Mouse (Mus musculus): ENCODE measurements around the gene Egln2. TPM values are rescaled to one million over a fixed set of nuclear protein-coding genes. Genes with fewer than 3 reads are reported as not detected.

Gene Egln2
- polyA plus RNA-seq, 2 experiments, result 11.7 to 23.3 TPM

GRCm38 (mm10) chr7:27180036-27180435 is 13.4 kb upstream of the Egln2 start:
- Histone ChIP-seq H3K9me3 (ENCODE audit: control insufficient read depth, low read length) (no peaks in the 10 kb centered on the region), H3K4me1 (replicated peaks; ENCODE audit: control insufficient read depth in 2 of 2, insufficient read depth in 2 of 2, low read length in 1 of 2) (peaks cover 10 to 18% of the 10 kb centered on the region in 2 experiments), H3K36me3 (replicated peaks; ENCODE audit: control insufficient read depth, insufficient read depth, low read depth) (no peaks in the 10 kb centered on the region; the same call in none of the 2 replicates), H3K9ac (replicated peaks) (no peak overlapping the region), H3K27ac (no peak overlapping the region), H3K4me2 (ENCODE audit: low read depth) (no peak overlapping the region), H3K27me3 (ENCODE audit: control insufficient read depth, insufficient read depth, low read length) (no peaks in the 10 kb centered on the region), H3K4me3 (ENCODE audit: insufficient read depth in 1 of 2, low read depth in 2 of 2, low read length in 2 of 2) (no peak overlapping the region)
- no peak for TF ChIP-seq CTCF (IDR thresholded peaks at IDR 0.05; ENCODE audit: low read depth)
- no peak for TF ChIP-seq EP300 (IDR thresholded peaks at IDR 0.05; ENCODE audit: low read depth)
- DNase-seq (ENCODE audit: low read depth in 3 of 3, low spot score in 3 of 3), result no peak
- no peak for ATAC-seq (ENCODE audit: insufficient read depth)
- WGBS (ENCODE audit: insufficient replicate concordance), result 65% methylated on average over 5 of the region's 5 CpGs

- 42% methylated on average over 16 of the region's 16 CpGs for WGBS (ENCODE audit: insufficient replicate concordance)
These were observed 12.8 kb upstream of the Egln2 start for GRCm38 (mm10) chr7:27179217-27179918.

GRCm38 (mm10) chr7:27178324-27179216 is 12.0 kb upstream of the Egln2 start, which contains the start of gene Rab4b:
Gene Rab4b (minus strand): TSS chr7:27178896.
- H3K4me2 ChIP-seq (ENCODE audit: low read depth), result peak within 1 kb of the TSS; percentile 73
- H3K36me3 ChIP-seq (replicated peaks; ENCODE audit: control insufficient read depth, insufficient read depth, low read depth), result no peaks in the 10 kb centered on the region; the same call in 1 of the 2 replicates
- H3K27ac ChIP-seq, result peak within 1 kb of the TSS; percentile 70
- DNase-seq (ENCODE audit: low read depth in 3 of 3, low spot score in 3 of 3) (peak; percentile 99), ATAC-seq (ENCODE audit: insufficient read depth) (peak; percentile 95)
- H3K9ac ChIP-seq (replicated peaks), result peak within 1 kb of the TSS; percentile 44
- WGBS (ENCODE audit: insufficient replicate concordance), result under 1% methylated on average over 53 of the region's 53 CpGs
- no peaks in the 10 kb centered on the region for H3K27me3 ChIP-seq (ENCODE audit: control insufficient read depth, insufficient read depth, low read length)
- TF ChIP-seq EP300 (IDR thresholded peaks at IDR 0.05; ENCODE audit: low read depth) (peak; percentile 32; the same call in 1 of the 2 replicates), CTCF (IDR thresholded peaks at IDR 0.05; ENCODE audit: low read depth) (peak; percentile 86)
- peaks cover 10 to 18% of the 10 kb centered on the region in 2 experiments for H3K4me1 ChIP-seq (replicated peaks; ENCODE audit: control insufficient read depth in 2 of 2, insufficient read depth in 2 of 2, low read length in 1 of 2)
- peak within 1 kb of the TSS; percentile 78 to 88 for H3K4me3 ChIP-seq (ENCODE audit: insufficient read depth in 1 of 2, low read depth in 2 of 2, low read length in 2 of 2)
- no peaks in the 10 kb centered on the region for H3K9me3 ChIP-seq (ENCODE audit: control insufficient read depth, low read length)

More at GRCm38 (mm10) chr7:27179217-27179918, 12.8 kb upstream of the Egln2 start:
- H3K4me2 ChIP-seq (ENCODE audit: low read depth), result peak overlapping the region; percentile 73
- H3K27ac ChIP-seq, result no peak overlapping the region
- H3K27me3 ChIP-seq (ENCODE audit: control insufficient read depth, insufficient read depth, low read length), result no peaks in the 10 kb centered on the region
- ATAC-seq (ENCODE audit: insufficient read depth), result no peak
- TF ChIP-seq CTCF (IDR thresholded peaks at IDR 0.05; ENCODE audit: low read depth), result no peak
- no peak for TF ChIP-seq EP300 (IDR thresholded peaks at IDR 0.05; ENCODE audit: low read depth)
- no peak for DNase-seq (ENCODE audit: low read depth in 3 of 3, low spot score in 3 of 3)
- peak overlapping the region; percentile 37 for H3K9ac ChIP-seq (replicated peaks)
- peaks cover 10 to 18% of the 10 kb centered on the region in 2 experiments for H3K4me1 ChIP-seq (replicated peaks; ENCODE audit: control insufficient read depth in 2 of 2, insufficient read depth in 2 of 2, low read length in 1 of 2)
- H3K9me3 ChIP-seq (ENCODE audit: control insufficient read depth, low read length), result no peaks in the 10 kb centered on the region
- peak overlapping the region; percentile 54 to 88 for H3K4me3 ChIP-seq (ENCODE audit: insufficient read depth in 1 of 2, low read depth in 2 of 2, low read length in 2 of 2)
- H3K36me3 ChIP-seq (replicated peaks; ENCODE audit: control insufficient read depth, insufficient read depth, low read depth), result no peaks in the 10 kb centered on the region; the same call in 1 of the 2 replicates

DNA sequence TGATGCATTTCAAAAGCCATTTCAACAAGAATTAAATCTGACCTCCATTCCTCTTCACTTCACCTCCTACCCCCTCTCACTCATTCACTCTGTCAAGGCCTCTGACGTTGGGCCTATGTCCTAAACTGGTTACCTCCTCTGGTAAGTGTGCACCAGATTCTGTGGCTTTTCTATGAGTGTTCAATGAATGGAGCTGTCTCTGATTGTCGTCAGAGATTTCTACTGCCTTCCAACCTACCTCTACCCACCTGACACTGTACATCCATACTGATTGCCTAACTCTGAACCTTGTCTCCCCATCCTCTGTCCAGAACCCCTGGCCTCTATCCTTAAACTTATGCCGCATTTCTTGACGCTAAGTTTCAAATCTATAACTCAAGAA is 11.3 kb upstream of the Egln2 start:
- Histone ChIP-seq H3K4me3 (ENCODE audit: insufficient read depth in 1 of 2, low read depth in 2 of 2, low read length in 2 of 2) (peak overlapping the region; percentile 78 to 88), H3K27me3 (ENCODE audit: control insufficient read depth, insufficient read depth, low read length) (no peaks in the 10 kb centered on the region), H3K36me3 (replicated peaks; ENCODE audit: control insufficient read depth, insufficient read depth, low read depth) (no peaks in the 10 kb centered on the region), H3K9ac (replicated peaks) (peak overlapping the region; percentile 44), H3K9me3 (ENCODE audit: control insufficient read depth, low read length) (no peaks in the 10 kb centered on the region), H3K4me2 (ENCODE audit: low read depth) (peak overlapping the region; percentile 73), H3K4me1 (replicated peaks; ENCODE audit: control insufficient read depth in 2 of 2, insufficient read depth in 2 of 2, low read length in 1 of 2) (peaks cover 10 to 18% of the 10 kb centered on the region in 2 experiments), H3K27ac (peak overlapping the region; percentile 70)
- WGBS (ENCODE audit: insufficient replicate concordance), result 20% methylated on average over 4 of the region's 4 CpGs
- no peak for DNase-seq (ENCODE audit: low read depth in 3 of 3, low spot score in 3 of 3)
- TF ChIP-seq EP300 (IDR thresholded peaks at IDR 0.05; ENCODE audit: low read depth) (no peak), CTCF (IDR thresholded peaks at IDR 0.05; ENCODE audit: low read depth) (no peak)
- ATAC-seq (ENCODE audit: insufficient read depth), result no peak
